Mouse (Mus musculus): ENCODE results near the gene Sgpp1.
A peak's percentile ranks its signal among the peaks of the same experiment; 100 is the strongest.

The Sgpp1 gene

DNA sequence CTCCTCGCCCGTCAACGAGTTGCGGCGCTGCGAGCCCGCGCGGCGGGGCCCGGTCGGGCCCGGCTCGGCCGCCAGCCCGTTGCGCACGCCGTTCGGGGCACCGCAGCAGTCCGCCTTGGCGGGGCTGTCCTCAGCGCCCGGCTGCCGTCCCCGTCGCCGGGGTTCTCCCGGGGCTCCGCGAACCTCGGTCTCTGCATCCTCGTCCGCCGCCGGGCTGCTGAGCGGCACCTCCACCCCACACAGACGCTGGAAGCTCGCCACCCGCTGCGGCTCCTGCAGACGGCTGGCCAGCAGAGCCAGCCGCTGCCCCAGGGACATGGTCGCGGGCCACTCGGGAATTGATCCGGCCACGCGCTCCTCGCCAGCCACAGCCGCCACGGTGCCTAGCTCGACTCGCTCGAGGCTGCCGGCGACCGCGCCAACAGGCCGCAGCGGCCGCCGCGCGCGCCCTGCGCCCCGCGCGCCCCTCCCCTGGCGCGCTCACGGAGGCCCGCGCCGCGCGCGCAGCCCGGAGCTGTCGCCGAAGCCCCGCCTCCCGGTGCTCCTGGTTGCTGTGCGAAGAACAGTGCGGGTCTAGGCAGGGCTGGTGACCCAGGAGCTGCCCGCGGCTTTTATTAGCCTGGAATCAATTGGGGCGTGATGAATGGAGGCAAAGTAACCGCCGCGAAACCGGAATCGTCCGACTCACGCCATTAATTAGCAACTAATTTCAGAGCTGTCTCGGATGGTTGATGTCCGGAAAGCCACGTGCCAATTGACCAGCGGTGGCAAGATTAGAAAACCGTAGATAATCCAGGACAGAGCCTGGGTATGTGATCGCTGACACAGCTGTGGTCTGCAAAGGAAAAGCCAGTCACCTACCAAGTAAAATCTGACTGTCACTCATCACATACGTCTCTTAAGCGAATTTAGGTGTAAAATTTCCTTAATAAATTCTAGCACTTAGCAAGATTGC is at the start of gene Sgpp1:
Gene Sgpp1 (minus strand): TSS at position 484 of the 955 bp plus-strand sequence.
- peak; percentile 76 for DNase-seq (ENCODE audit: low read depth, low spot score)

DNA sequence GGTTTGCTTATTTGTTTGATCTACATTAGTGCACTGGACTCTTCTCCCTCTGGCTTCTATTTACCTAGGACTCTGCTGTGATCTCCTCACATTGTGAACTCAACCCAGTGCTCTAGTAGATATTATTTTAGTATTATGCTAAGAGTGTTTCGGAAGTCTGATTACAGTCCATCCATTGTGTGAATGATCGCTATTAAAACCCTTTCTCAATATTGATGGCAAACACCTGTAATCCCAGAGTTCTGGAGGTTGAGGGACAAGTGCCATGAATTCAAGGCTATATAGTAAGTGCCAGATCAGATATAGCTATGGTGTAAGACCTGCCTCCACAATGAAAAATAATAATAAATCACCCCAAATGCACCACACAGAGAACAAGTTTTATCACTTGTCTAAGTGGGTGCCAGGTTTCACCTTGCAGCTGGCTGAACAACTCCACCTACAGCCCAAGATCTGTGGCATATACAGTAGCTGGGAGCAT is 48.8 kb upstream of the Sgpp1 start:
- DNase-seq (ENCODE audit: low read depth, low spot score), result no peak

- no peak for DNase-seq (ENCODE audit: low read depth, low spot score)
These were observed 46.5 kb upstream of the Sgpp1 start for GRCm38 (mm10) chr12:75781995-75782394.

DNA sequence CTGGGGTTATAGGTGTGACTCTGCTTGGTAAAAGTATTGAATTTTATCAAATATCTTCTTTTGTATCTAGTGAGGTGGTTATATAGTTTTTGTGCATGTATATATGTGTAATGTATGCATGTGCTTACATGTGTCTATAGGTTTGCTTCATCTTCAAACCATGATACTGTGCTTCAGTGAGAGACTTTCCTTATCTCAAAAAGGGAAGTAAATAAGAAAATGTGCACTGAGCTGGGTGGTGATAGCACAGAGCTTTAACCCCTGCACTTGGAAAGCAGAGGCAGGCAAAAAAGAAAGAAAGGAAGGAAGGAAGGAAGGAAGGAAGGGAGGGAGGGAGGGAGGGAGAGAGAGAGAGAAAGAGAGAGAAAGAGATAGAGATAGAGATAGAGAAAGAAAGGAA is 45.9 kb upstream of the Sgpp1 start:
- no peak for DNase-seq (ENCODE audit: low read depth, low spot score)

DNA sequence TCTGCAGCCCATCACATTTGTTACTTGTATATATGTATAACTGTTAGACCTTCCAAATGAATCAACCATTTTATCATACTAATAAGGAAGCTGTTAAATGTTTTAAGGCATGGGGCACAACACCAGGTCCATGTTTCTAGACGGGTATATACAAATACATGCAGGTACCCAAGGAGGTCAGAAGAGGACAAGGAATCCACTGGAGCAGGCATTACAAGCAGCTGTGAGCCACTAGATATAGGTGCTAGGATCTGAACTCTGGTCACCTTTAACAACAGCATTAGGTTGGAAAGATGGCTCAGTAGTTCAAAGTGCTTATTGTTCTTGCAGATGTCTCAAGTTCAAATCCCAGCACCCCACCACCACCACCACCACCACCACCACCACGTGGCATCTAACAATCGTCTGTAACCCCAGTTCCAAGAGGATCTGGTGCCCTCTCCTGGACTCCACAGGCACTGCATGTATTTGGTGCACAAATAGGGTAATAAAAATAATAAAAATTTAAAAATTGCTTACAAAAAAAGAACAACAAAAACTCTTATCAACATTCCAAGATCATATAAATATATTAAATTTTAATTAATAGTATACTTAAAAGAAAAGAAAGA is 37.0 kb upstream of the Sgpp1 start:
- DNase-seq (ENCODE audit: low read depth, low spot score), result no peak

DNA sequence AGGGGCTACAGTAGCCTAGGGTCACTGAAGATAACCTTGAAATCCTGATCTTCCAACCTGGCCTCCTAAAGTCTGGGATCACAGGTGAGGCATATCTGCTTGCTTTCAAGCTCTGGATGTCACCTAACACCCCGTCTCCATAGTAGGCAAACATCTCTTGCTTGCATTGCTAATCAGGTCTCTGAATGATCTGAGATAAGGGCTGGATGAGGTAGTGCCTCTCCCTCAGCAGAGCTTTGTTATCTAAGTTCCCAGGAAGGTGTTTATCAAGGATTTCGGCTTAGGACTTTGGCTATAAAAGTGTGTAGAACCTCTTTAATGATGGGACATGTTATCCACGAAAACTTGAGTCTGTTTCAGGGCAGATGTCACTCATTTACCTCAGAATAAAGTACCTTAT is 35.9 kb upstream of the Sgpp1 start:
- DNase-seq (ENCODE audit: low read depth, low spot score), result no peak

DNA sequence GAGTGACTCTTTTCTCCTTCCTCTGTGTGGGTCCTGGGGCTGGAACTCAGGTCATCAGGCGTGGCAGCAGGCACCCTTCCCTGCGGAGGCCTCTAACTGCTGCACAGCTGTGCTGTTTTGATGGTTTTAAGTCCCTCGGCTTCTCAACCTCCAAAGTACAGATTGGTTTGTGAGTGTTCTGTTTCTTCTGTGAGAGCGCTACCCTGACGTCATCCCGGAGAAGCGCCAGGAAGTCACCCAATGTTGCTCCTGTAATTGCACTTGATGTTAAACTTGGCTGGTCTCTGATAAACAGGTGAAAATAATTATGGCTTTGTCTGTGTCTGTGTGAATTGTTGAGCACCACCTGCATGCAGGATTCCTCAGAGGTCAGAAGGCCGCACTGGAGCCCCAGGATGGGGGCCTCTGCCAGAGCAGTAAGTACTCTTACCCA is 31.4 kb upstream of the Sgpp1 start:
- DNase-seq (ENCODE audit: low read depth, low spot score), result no peak

DNA sequence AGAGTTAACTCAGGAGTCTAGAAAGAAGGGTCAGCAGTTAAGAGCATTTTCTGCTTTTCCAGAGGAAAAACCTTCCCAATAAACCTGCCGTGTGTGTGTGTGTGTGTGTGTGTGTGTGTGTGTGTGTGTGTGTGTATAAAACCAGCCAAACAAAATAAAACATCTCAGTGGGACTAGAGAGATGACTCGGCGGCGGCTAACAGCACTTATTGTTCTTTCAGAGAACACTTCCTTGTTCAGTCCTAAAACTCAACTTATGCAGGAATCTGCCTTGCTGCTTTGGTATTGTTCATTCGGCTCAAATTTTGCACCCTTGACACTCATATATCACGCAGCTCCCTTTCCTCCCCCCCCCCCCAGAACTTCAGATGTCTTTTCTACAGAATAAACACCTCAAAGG is 30.9 kb upstream of the Sgpp1 start:
- no peak for DNase-seq (ENCODE audit: low read depth, low spot score)

- DNase-seq (ENCODE audit: low read depth, low spot score), result no peak
These were observed 30.2 kb upstream of the Sgpp1 start for GRCm38 (mm10) chr12:75765751-75766150.

- no peak for DNase-seq (ENCODE audit: low read depth, low spot score)
These were observed 20.9 kb upstream of the Sgpp1 start for GRCm38 (mm10) chr12:75756387-75756786.

- DNase-seq (ENCODE audit: low read depth, low spot score), result no peak
These were observed 18.2 kb upstream of the Sgpp1 start for GRCm38 (mm10) chr12:75753730-75754129.

GRCm38 (mm10) chr12:75752077-75752476 is 16.5 kb upstream of the Sgpp1 start:
- DNase-seq (ENCODE audit: low read depth, low spot score), result no peak

DNA sequence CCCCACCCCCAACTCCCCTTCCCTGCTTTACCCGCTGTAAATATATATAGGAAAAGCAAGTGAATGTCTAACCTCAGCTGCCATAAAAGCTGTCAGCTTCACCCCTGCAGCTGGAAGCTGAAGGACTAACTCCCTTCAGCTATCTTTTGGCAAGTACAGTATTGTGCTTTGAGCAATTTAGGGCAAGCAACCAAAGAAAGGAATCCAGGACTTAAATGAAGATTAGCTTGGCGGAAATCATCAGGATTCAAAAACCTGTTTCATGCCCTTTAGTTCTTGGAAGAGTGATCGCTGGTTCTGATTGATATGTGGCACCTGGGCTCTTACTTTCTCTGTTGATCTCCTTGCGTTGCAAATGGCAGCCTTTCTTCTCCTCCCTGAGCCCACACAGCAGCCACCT is 13.0 kb upstream of the Sgpp1 start:
- DNase-seq (ENCODE audit: low read depth, low spot score), result no peak

DNA sequence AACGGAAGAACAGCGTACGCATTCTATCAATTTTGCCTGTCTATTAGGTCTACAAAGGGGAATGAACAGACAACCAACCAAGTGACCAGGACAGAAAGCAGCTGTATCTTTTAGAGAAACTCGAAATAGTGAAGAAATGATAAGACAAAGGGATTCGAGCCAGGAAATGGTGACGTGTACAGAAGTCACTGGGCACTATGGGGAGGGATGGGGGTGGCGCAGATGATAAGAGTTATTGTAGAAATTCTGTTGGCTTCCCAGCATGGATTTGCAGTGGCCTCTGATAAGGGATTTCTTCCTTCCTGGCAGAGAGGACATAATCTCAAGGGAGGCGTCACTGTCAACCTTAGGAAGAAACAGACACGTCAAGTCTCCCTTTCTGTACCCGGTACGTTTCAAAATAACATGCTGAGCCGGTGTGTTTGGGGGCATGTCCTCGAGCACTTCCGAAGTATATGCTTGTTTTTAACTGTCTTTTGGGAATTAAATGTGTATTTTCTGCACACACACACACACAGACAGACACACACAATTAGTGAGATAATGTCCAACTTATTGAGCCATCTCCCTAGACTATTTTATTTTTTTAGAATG is 10.3 kb upstream of the Sgpp1 start:
- no peak for DNase-seq (ENCODE audit: low read depth, low spot score)

DNA sequence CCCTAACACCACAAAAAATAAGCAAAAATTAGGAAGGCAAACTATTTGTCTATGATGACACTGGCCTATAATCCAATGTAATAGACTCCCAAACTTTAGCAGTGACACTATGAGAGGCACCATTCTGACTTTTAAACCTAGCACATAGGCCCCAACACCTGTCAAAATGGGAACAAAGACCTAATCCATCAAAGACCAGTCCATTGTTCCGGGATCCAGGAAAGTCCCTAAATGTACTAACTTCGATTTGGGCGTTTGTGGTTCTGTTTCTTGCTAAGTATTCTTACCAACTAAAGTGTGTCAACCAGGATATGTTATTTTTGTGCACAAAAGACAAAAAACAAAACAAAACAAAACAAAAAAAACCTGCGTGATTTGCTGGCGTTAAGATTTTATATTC is 6.6 kb upstream of the Sgpp1 start:
- DNase-seq (ENCODE audit: low read depth, low spot score), result no peak

DNA sequence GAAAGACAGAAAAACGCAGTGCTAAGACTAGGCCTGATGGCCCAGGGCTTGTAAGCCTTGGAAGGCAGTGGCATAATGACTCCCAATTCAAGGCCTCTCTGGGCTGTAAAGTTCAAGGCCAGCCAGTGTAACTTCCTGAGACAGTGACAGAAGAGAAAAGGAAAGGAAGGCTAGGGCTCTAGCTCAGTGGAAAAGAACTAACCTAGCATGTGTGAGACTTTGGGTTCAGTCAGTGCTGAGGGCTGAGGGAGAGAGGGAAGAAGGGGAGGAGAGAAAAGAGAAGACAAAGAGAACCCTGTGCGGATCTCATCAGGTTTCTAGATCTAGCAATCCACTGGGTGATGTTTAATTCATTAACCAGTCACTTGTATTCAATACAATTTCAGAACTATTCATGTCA is 5.7 kb upstream of the Sgpp1 start:
- no peak for DNase-seq (ENCODE audit: low read depth, low spot score)

- no peak for DNase-seq (ENCODE audit: low read depth, low spot score)
These were observed 4.9 kb upstream of the Sgpp1 start for GRCm38 (mm10) chr12:75740451-75740850.

GRCm38 (mm10) chr12:75739611-75740010 is 4.1 kb upstream of the Sgpp1 start:
- no peak for DNase-seq (ENCODE audit: low read depth, low spot score)

GRCm38 (mm10) chr12:75736296-75736695 is 767 bp upstream of the Sgpp1 start:
- DNase-seq (ENCODE audit: low read depth, low spot score), result no peak

GRCm38 (mm10) chr12:75734891-75735245 is 661 bp downstream of the Sgpp1 start:
- DNase-seq (ENCODE audit: low read depth, low spot score), result no peak

DNA sequence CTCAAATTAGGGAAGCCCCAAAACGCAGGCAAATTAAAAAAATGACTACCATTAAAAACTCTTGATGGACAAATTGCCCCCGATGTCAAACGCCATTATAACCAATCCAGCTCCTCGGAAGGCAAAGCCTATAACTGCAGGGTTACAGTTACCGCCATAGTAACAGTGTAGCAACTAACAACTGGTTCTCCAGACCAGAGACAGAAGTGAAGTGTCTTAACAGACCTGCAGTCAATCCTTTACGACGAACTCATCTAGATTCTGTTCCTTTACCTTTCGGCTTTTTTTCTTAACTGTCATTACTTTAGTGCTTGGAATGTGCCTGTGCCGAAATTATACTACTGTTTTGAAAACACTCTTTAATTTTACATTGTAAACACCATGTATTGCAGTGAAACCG is 1.4 kb downstream of the Sgpp1 start:
- DNase-seq (ENCODE audit: low read depth, low spot score), result no peak

DNA sequence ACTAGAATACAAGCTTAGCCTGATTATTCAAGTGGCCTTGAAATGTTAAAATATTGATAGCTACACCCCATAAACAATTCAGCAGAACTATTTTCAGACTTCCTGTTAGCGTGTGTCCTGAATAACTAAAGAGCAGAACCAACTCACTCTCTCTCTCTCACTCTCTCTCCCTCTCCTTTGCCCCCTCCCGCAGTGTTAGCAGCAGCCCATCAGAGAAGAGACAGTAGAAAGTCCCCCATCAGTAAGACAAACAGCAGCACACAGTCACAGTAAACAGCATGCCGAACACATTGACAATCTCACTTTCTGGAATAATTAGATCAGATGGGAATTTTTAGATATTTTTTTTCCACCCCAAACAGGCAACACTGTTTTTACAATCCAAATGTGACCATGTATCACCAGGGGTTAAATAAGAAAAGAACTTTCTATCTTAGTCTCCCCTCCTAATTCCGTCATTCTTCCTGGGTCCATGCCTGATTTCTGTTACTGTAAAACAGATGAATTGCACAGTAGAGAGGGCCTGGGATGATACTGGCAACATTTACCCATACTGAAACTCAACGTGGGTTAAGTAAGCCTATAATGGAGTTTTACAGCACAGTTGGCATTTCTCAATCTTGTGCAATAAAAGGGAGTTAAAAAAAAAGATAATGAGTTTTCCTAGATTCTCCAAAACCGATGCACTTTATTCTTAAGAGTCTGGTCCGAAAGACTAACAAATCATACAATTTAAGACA is 2.0 kb downstream of the Sgpp1 start:
- no peak for DNase-seq (ENCODE audit: low read depth, low spot score)
